Mouse (Mus musculus): ENCODE results near the gene Rasgrp3.

DNA sequence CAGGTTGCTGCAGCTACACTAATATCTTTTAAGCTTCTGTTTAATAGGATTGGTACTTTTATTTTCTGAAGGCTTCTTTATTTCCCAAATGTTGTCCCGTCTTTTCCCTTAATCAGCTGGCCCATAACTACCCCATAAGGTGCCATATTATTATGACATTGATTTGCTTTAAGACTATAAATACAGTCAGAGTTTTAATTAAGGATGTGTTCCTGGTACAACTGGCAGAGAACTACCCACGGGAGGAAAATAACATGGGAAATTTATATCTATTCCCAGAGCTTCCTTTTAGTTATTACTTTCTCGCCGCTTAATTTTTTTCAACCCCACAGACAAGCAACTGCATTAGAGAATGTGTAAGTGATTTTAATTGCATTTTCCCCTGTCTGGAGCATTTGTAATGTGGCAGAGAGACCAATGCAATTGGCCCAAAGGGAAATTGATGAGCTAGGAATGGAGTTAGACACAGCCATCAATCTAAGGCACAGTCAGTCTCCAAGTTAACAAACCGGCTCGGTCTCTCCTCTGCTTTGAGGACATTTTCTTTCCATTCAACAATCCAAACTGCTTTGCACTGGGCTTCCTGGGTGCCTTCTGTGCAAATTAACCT lies 36.1 kb downstream of the Rasgrp3 start:
- no peak for TF ChIP-seq MAFK (IDR thresholded peaks at IDR 0.05; ENCODE audit: insufficient read depth, low read depth, low read length)
- no peak for TF ChIP-seq ZNF384 (IDR thresholded peaks at IDR 0.05; ENCODE audit: low read depth, low read length)
- no peak for TF ChIP-seq CHD2 (IDR thresholded peaks at IDR 0.05; ENCODE audit: low read depth, low read length)
- TF ChIP-seq ZC3H11A (IDR thresholded peaks at IDR 0.05; ENCODE audit: borderline replicate concordance, low read depth, low read length) = no peak
- no peak for TF ChIP-seq HCFC1 (IDR thresholded peaks at IDR 0.05; ENCODE audit: borderline replicate concordance, insufficient read depth, low read length)
